16 mouse cellular contexts compared by ENCODE assay signal in the genomic region with DNA sequence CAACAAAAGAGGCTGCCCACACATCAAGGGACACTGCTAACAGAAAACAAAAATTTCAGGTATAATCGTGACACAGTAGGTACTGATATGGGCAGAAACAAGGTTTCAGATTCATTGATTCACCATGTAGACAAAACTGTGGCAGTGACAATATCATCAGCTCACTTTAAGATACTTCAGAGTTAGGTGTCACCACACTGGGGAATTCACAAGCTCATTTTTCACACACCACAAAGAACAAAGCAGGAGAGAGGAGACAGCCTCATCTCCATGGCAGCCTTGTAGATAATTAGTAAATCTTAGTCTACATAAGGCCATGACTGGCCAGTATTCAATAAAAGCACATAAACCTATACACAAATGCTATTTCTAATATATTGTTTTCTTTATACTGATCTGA.
"Had no signal": no experiment of that assay in that cellular context is flagged by ENCODE, and none has a peak within 500 bp of the region (broad histone marks: within the 10 kb centered on the region; RNA-seq: fewer than 3 reads in every experiment).

No protein-coding gene starts in this region.

- DNase-seq: gastrocnemius, adult 2 months; gastrocnemius, postnatal 10 days; gastrocnemius, postnatal 25 days; heart, adult 18-20 months; heart, postnatal 10 days; heart, postnatal 4 days; kidney, adult 18-20 months; kidney, adult 8-10 months; kidney, postnatal 10 days; kidney, postnatal 25 days; kidney, postnatal 4 days; left cerebral cortex, postnatal 4 days had no signal

- ATAC-seq: hindbrain, embryonic 16.5 days; intestine, embryonic 15.5 days; intestine, postnatal 0 days; liver, embryonic 12.5 days had no signal
